Mouse (Mus musculus) monocyte, adult 2 months (primary cell): ENCODE measurements around the gene Metap1.

Experiments
- DNase-seq, 2 experiments: peaks; one replicate each; pipeline ENCODE4 v3.0.0; 2022; ENCODE audit warnings: low spot score in 2 of 2, low read depth in 1 of 2

Gene Metap1

GRCm38 (mm10) chr3:138489327-138490033 is at the start of gene Metap1:
TSS of gene Metap1 (minus strand) at chr3:138489515.
- DNase-seq = peak; percentile 87 to 93

GRCm38 (mm10) chr3:138536031-138536430 is 46.7 kb upstream of the Metap1 start:
- DNase-seq = no peak

- DNase-seq = no peak
Measured at GRCm38 (mm10) chr3:138532764-138533163, 43.4 kb upstream of the Metap1 start.

GRCm38 (mm10) chr3:138531479-138532181 is 42.3 kb upstream of the Metap1 start:
- no peak for DNase-seq

GRCm38 (mm10) chr3:138530578-138531478 is 41.5 kb upstream of the Metap1 start:
- no peak for DNase-seq

- no peak for DNase-seq
Measured at GRCm38 (mm10) chr3:138528265-138528664, 39.0 kb upstream of the Metap1 start.

GRCm38 (mm10) chr3:138527667-138528231 is 38.4 kb upstream of the Metap1 start:
- no peak for DNase-seq

GRCm38 (mm10) chr3:138526916-138527666 is 37.8 kb upstream of the Metap1 start:
- DNase-seq = peak; percentile 95

GRCm38 (mm10) chr3:138526073-138526915 is 37.0 kb upstream of the Metap1 start, which contains the start of gene Eif4e:
TSS of gene Eif4e (plus strand) at chr3:138526179.
- DNase-seq = peak; percentile 12 to 51

GRCm38 (mm10) chr3:138525494-138525893 is 36.2 kb upstream of the Metap1 start:
- DNase-seq = no peak

- no peak for DNase-seq
Measured at GRCm38 (mm10) chr3:138523956-138524355, 34.6 kb upstream of the Metap1 start.

GRCm38 (mm10) chr3:138519218-138519617 is 29.9 kb upstream of the Metap1 start:
- DNase-seq = no peak

- no peak for DNase-seq
Measured at GRCm38 (mm10) chr3:138517881-138518280, 28.6 kb upstream of the Metap1 start.

GRCm38 (mm10) chr3:138515656-138516370 is 26.5 kb upstream of the Metap1 start:
- no peak for DNase-seq

- DNase-seq = no peak
Measured at GRCm38 (mm10) chr3:138514749-138515148, 25.4 kb upstream of the Metap1 start.

- no peak for DNase-seq
Measured at GRCm38 (mm10) chr3:138513243-138513642, 23.9 kb upstream of the Metap1 start.

GRCm38 (mm10) chr3:138510471-138510870 is 21.2 kb upstream of the Metap1 start:
- DNase-seq = no peak

- DNase-seq = no peak
Measured at GRCm38 (mm10) chr3:138509581-138509980, 20.3 kb upstream of the Metap1 start.

GRCm38 (mm10) chr3:138506749-138507148 is 17.4 kb upstream of the Metap1 start:
- DNase-seq = no peak
